Mouse (Mus musculus) kidney, postnatal 25 days (tissue): ENCODE measurements around the gene Olfr460.
A peak's percentile ranks its signal among the peaks of the same experiment; 100 is the strongest.
"Not testable (repeated sequence)": the region's sequence is repeated elsewhere in the genome, so short reads cannot be mapped to it uniquely, and the experiment has no call there.

Experiments used
- DNase-seq, 2 experiments: peaks; one replicate each; pipeline ENCODE4 v3.0.0; 2021; ENCODE audit warnings: mixed read lengths in 2 of 2

The Olfr460 gene

DNA sequence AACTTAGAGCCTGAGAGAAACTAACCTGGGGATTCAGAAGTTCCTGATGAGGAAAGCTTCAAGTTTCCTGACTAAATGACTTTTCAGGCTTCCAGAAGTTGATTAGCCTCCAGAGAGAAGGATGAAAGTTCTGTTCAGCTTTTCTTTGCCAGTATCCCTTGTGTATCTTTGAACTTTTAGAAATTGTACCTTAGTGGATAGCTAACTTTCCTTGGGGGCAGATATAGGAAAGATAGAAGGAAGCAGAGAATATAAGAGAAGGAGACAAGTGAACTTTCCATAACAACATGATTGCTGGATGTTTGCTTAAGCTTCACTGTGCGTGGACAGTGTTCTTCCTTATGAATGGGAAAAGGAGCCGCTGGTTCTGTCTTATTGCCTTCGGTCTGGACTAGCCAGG lies at the start of gene Olfr460:
Olfr460 (plus strand) TSS at position 301 of the 400 bp plus-strand sequence.
- DNase-seq = no peak

DNA sequence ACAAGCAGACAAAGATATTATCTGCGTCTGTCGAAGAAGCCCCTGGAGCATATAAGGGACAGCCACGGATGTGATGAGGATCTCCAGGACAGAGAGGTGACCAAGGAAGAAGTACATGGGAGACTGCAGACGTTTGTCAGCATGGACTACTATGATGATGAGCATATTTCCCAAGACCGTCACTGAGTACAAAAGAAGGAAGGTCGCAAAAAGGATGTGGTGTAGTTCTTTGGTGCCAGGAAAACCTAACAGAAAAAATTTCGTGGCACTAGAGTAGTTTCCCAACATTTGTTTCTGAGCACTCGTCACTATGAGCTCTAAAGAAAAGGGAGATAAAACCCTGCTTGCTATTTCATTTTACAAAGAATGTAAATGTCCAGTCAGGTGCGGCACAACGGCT lies 24.6 kb upstream of the Olfr460 start:
- DNase-seq = no peak

DNA sequence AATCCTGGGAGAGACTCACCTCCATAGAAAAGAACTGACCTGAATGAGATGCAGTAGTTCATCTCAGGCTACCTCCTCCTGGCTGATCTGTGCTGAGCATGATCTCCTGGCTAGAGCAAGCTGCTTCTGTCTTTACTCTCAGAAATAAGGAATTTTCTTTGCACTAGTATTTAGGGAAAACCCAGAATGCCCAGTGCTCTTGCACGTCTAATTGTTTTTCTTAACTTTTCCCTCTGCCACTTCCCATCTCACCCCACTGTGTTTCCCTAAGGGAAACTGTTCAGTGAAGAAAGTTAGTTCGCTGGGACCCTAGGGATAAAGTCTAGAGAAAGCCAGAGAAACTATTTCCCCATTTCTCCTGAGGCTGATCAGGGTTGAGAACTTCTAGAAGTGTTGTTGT lies 14.3 kb upstream of the Olfr460 start, which contains the start of gene Olfr461:
Olfr461 (minus strand) TSS at position 101 of the 400 bp plus-strand sequence.
- no peak for DNase-seq

DNA sequence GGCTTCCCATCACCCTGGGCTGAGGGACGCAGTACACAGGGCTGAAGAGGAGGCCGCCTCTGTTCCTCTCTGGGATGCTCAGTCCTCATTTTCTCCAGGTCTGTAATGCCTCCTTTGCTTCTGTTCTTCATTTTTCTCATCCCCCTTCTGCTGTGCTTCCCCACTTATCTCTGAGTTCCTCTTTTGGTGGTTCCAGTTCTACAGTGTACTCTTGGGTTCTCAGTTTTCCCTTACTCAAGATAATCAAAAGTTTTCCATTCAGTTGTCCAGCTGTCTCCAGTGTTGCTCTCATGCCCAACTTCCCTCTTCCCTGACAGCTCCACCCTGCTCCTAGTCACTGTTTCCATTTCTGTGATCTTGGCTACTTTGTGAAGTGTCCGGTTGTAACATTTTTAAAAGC lies 4.3 kb downstream of the Olfr460 start:
- DNase-seq = no peak

DNA sequence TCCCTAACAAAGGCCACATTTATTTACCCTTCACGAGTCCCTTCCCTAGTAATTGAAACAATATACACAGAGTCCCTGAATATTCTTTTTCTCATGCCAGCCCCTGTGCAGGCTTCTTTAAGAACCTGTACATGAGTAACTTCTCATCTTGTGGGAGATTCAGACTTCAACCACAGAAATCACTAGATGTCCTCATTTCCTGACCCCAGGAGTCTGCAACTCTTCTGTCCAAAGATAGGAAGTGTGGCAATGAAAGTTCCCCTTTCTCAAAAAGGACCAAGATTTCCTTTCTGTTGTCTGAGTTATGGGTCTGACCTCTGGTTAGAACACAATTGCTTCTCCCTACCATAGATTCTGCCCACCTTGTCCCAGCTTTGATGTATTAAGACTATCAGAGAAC lies 7.0 kb downstream of the Olfr460 start:
- no peak for DNase-seq

DNA sequence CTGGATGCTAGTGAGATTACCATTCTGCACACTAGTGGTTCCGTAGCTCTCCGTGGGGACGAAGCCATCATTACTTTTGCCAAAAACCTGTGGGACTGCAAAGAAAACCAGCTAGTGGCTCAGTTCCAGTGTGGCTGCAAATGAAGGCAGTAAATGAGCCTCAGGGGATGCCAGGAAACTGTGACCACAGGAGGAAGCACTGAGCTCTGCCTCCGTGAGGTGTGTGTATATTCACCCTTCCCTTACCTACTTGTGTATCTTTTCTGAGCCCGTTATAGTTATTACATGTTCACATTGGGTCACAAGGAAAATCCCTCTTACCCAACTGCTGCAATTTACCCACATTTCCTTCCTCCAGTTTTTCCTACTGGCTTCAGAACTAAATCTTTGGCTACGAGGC lies 15.0 kb downstream of the Olfr460 start:
- DNase-seq = no peak

DNA sequence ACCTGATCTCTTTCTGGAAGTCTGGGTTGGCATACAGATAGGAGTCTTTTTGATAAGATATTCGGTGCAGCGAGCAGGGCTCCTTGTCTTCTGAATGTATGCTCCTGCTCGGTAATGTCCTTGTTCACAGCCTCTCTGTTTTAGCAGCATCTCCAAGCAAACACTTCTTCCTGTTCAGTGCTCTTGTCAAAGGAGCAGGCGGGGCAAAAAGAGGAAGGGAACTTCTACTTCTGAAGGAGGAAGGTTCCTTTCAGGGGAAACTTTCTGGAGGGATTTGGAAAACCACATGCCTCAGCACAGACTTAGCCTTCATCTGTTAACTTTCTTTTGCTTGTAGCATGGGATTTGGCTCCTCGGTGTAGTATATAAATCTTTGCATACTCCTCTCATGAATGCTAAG lies 16.4 kb downstream of the Olfr460 start, which contains the start of gene Clec5a:
Clec5a (minus strand) TSS at position 177 of the 400 bp plus-strand sequence.
- no peak for DNase-seq

DNA sequence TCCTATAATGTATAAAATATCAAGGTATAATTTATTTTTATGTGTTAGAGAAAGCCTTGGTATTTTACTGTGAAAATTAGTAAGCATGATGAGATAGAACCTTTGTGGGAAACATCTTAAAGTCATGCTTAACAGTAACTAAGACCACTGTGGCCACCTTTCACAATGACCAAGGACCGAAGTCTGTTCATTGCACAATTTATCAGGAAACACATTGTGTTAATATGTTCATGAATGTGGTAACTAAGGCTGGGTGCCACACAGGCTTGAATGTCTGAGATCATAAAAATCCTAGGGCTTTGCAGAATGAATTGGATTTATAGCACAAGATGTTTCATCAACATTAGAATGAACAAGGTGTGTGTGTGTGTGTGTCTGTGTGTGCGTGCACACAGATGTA lies 19.1 kb downstream of the Olfr460 start:
- no peak for DNase-seq

DNA sequence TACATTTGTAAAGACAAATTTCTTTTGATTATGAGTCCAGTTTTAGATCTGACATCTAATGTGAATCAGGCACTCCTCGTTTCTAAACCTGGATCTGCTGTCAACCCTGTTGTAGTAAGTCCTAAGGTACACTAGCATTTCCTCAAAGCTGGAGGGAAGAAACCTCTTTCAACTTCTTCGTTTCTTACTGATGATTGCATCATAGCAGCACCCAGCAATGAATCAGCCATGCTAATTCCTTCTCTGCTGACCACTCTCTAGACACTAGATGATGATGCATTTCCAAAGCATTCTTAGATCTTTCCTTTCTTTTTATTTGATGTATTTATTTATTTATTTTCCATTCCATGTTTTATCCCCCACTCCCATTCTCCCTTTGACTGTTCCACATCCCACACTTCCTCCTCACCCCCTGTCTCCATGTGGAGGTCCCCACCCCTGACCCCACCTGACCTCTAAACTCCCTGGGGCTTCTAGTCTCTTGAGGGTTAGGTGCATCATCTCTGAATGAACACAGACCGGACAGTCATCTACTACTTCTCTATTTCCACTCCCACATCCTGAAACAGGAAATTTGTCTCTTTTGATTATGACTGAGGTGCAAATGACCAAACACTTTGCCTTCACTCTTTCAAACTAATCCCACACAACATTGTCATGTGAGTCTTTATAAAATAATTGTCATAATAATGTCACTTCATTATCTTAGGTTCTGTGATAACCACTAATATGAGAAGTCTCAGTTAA lies 25.7 kb downstream of the Olfr460 start:
- no peak for DNase-seq

DNA sequence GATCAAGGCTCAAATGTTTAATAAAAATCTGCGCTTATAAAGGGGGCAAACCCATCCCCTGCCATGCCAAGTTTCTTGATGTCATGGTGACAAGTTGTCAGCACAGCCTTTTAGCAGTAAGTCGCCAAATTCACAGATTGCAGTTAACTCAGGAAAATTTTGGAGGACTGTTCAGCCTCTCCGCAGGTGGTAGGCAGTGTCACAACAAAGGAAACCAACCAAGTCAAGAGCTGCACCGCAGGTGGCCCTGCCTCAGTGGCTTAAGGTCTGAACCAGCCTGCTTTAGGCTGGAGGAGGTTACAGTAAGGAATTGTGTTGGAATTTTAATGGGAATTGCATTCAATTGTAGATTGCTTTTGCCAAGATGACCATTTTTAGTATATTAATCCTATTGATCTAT lies 29.3 kb downstream of the Olfr460 start:
- DNase-seq = not testable (repeated sequence)

DNA sequence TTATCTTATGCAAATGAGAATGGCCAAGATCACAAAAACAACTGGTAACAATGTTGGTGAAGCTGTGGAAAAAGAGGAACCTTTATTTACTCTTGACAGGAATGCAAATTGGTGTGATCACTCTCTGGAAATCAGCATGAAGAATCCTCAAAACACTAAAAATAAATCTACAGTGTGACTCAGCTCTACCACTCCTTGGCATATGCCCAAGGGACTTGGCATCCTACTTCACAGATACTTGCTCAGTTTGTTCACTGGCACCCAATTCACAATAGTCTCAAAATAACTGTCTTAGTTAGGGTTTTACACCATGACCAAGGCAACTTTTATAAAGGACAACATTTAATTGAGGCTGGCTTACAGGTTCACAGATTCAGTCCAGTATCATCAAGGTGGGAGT lies 38.1 kb downstream of the Olfr460 start:
- no peak for DNase-seq

DNA sequence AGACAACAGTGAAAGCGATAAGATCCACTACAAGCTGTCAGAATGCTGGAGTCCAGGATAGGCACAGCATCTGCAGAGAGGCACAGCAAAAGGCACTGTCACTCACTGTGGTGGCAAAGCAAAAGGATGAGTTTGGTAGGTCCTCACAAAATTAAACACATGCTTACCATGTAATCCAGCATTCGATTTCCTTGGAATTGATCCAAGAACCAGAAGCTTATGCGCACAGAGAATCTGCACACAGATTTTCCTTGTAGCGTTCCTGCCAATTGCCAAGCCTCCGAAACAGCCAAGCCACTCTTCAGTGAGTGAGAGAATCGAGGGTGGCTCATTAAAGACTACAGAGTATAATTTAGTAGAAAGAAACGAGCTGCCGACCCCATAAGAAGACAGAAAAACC lies 41.0 kb downstream of the Olfr460 start:
- DNase-seq = no peak

DNA sequence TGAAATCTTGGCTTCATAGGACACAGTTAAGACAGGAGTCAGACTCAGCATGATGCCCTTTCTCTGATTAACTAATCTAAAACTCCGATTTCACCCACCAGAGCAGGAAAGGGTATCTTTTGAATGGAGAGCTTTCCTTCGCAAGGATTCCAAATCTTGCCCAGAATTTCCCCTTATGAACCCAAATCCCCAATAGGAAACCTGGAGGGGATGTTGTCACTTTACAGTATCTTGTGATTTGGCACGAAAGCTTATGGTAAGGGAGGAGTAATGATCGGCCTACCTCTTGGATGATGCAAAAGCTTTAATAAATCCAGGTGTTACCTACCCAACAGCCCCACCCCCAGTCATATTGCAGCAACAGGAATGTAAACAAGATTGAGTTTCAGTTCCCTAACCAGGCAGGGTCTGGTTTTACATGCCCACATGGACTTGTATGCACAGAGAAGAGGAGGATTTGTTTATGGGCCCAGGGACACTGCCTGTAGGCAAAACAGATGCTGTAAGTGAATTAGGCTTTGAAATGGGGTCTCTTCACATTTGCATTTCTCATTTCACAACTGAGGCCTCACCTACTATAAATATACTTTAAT lies 44.1 kb downstream of the Olfr460 start, which contains the start of gene Tas2r138:
Tas2r138 (minus strand) TSS at position 51 of the 593 bp plus-strand sequence.
- no peak for DNase-seq

DNA sequence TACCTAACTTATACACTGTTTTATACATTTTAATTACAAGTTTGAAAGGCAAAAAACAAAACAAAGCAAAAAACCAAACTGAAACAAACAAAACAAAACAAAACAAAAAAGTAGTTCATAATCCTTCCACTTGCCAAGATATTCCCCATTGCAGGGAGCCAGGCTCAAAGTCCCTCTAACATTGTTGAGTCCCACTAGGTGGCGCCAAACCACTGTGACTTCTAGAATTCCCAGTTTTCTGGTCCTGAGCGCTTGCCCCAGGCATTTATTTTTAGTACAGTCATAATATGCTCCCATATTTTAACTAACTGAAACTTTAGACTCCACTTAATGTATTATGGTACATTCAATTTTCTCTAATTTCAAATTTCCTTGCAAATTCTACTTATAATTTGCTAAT lies 48.7 kb downstream of the Olfr460 start:
- DNase-seq = peak; percentile 70 to 85
